Mouse (Mus musculus) left cerebral cortex, postnatal 36 days (tissue): Measurements from ENCODE around the gene Ipmk. TPM values are rescaled to one million over a fixed set of nuclear protein-coding genes. Genes with fewer than 3 reads are reported as not detected.

Experiments used
- DNase-seq, 2 experiments: peaks; one replicate each; pipeline ENCODE4 v3.0.0; 2021 to 2022; ENCODE audit warnings: low spot score in 2 of 2, mixed read lengths in 1 of 2
- intact Hi-C: fragments of 180-260 bp; cut with DNase I; formaldehyde crosslinking; loops from one replicate; pipeline ENCODE4 v1.15.1; 2025
- total RNA-seq, 2 experiments: library from RNA; stranded (reverse); gene quantifications; 2 replicates each; pipeline ENCODE4 v1.2.3; 2021

Gene Ipmk
- total RNA-seq: 10 to 100 TPM; 29.7 to 30.3 TPM

DNA sequence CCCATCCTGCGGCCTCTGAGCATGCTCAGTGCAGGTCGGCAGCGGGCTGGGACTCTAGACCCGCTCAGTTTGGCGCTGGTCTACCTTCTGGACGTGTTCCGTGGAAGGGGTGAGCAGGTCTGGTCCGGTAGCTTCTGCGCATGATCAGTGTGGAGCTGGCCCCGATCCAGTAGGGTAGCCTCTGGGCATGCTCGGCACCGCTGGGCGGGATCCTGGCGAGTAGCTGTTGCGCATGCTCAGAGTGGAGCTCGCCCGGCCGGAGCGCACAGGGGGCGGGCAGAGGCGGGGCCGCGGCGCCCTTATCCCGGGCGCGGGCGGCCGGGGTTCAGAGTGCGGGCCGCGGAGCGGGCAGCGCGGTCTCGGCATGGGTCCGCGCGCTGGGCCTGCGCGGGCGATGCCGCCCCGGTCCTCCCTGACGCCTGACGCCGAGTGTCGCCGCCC, at the start of gene Ipmk:
Gene Ipmk (plus strand): TSS at position 255 of the 441 bp plus-strand sequence.
- intact Hi-C loops: no loop called here
- DNase-seq: peak; percentile 99

DNA sequence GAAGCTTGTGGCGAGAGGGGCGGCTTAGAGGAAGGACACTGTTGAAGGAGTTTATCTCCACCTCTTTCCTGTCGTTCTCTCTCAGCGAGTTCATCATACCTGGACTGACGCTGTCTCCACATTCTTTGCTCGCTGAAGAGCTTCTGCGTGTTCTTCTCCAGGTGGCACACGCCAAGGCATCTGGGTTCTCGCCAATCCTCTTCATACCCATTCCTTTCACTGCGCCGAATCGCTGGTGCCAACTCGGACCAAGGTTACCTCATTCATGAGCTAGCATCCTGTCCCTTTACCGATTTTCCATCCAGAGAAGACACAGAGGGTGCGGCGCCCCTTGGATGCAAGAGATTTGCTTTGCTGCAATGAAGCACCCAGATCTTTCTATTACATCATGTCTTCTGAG, 47.4 kb upstream of the Ipmk start:
- no peak for DNase-seq
- intact Hi-C loops: loop anchor here (5.0 kb wide), 1 partner anchor 63 kb away; the partner anchor contains the start of gene Tfam

DNA sequence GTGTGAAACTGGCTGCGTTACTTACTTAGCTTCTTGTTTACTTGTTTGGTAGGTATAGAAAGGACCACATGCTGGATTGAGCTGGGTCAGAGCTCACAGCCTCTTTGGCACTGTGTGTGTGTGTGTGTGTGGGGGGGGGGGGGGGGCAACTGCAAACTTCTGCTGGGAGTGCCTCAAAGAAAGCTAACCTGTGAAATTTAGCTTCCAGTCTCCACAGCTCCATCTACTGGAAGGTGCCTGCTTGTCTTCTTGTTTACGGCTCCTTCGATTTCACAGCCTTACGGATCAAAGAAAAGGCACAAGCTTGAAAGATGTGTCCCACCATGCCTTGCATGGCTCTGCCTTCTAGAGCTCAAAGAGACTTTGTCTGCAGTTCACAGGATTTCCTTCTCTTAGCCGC, 45.1 kb upstream of the Ipmk start:
- DNase-seq: no peak
- intact Hi-C loops: loop anchor here (5.0 kb wide), 1 partner anchor 65 kb away; the partner anchor contains the start of gene Tfam

DNA sequence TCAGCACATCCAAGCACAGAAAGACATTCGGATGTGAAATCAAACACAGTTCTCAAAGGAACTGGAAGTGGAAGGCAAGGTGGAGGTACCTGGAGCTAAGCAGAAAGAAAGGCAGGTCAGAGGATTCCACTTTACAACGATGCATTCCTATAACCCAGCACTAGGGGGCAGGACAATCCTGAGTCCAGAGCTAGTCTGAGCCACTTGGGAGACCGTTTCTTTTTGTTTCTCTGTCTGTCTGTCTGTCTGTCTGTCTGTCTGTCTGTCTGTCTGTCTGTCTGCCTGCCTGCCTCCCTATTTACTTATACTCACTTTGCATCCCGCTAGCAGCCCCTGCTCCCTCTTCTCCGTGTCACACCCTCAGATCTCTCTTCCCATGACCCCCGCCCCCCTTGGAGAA, 41.4 kb upstream of the Ipmk start:
- peak in 1 of 2 experiments; percentile 36 for DNase-seq
- intact Hi-C loops: no loop called here

DNA sequence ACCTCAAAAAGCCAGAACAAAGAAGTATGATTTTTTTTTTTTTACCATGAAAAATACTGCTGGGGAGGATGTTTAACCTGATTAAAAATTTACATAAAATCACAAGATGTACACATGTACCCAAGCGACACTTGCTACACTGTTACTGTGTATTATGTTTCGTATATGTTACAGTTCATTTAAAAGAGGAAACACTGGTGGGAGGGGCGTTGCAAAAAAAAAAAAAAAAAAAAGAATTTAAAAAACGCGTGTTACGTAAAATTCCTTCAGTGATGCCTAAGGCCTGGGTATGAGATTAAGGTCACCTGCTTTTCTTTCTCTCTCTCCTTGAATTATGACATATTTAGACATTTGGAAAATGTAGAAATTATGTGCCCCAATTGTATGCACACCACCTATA, 40.8 kb upstream of the Ipmk start:
- intact Hi-C loops: no loop called here
- DNase-seq: no peak

DNA sequence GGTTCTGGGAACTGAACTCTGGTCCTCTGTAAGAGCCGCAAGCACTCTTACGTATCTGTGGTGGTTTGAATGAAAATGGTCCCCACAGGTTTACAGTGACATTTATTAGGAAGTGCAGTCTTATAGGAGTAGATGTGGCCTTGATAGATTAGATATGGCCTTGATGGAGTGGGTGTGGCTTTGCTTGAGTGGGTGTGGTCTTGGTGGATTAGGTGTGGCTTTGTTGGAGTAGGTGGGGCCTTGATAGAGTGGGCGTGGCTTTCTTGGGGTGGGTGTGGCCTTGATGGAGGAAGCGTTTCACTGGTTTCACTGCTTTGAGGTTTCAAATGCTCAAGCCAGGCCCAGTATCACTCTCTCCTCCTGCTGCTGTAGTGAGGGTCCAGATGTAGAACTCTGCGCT, 39.4 kb upstream of the Ipmk start:
- no peak for DNase-seq
- intact Hi-C loops: no loop called here

DNA sequence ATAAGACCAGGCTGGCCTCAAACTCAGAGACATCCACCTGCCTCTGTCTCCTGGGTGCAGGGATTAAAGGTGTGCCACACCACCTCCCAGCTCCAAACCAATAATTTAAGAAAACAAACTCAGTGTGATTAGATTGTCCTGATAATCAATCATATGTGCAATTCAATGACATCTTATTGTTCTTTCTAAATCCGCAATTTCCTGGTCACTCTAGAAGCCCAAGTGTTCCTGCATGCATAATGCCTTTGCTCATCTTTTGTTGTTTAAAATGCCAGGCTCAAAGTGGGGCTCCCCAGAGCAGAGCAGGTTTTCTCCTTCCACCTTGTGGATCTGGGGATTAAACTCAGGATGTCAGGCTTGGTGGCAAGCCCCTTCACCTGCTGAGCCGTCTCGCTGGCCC, 37.3 kb upstream of the Ipmk start:
- DNase-seq: no peak
- intact Hi-C loops: no loop called here

DNA sequence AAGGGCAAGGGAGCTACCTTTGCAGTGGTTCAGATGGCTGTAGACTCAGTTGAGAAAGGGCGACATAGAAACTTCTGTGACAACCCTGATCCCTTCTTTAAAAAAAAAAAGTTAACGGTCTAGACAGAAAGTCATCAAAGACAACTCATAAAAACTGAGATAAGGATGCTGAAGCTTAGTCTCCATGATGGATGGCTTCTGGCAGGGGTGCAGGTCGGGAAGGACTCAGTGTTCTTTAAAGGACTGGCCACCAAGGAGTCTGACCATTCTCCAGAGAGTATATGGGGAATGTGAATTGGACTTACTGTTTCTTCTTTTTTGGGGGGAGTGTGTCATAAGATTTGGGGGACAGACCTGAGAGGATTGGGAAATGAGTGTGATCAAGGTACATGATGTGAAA, 33.0 kb upstream of the Ipmk start:
- intact Hi-C loops: no loop called here
- no peak for DNase-seq

DNA sequence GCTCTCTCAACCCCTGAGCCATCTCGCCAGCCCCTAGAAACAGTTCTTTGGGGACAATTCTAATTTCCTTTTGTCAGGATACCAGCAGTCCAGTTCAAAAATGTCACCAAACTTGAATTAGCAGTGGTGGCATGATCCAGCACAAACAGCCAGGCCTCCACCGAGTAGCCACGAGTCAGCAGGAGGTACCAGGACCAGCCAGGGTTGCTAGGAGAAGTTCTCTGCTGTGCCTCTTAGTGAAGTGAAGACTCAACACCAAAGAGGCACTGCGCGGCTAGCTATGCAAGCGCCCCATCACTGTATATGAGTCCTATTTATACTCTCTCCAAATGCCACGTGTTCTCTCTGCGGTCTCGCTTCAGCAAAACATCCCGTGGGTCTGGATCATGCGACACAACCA, 31.5 kb upstream of the Ipmk start:
- intact Hi-C loops: no loop called here

DNA sequence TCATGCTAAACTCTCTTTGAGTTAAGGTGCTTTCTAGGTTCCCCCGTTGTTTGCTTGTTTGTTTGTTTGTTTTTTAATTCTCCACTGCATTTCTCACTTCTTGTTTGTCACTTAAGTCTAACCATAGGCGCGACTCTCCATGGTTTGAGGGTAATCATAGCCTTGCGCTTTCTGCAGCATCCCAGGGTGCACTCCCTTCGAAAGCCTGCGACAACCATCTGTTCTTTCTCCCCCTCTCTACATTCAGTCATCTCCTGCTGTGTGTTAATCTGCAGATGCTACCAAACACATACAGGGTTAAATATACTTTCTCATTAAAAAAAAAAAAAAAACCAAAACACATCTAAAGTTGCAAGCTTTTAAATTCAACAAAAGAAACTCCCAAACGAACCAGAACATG, 31.1 kb upstream of the Ipmk start:
- intact Hi-C loops: no loop called here
- DNase-seq: no peak

More for the DNA sequence above, 31.5 kb upstream of the Ipmk start:
- DNase-seq: no peak

DNA sequence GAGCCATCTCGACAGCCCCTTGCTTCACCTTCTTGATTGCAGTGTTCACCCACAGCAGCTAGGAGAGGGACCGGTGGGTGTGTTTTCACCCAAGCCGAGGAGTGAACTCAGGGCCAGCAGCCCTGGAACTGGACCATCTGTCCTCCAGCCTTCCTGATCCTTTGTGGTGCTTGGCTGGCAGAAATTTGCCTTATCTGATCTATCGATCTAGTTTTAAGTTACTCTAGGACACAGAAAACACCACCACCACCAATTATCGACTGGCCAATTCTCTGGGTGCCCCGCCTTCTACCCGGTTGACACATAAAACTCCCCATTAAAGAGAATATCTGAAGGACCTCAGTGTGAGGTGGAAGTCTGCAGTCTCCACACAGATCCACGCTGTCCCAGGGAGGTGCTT, 23.9 kb upstream of the Ipmk start:
- intact Hi-C loops: no loop called here
- no peak for DNase-seq

DNA sequence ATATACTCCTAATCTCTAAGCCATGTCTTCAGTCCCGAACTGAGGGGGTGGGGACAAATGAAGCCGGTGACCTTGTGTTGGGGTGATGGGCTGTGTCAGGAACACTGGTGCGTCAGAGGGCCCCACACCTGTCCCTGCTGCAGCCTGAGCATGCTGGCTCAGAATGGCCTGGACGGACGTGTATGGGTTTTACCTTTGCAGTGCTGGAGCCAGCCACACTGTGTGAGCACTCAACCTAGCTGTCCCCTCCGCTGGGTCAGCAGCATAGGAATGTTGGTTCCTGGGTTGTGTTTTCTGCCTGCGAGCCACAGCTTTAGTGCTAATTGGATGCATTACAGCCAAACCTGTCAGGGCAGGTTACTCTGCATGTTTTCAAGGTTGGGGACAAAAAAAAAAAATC, 21.4 kb upstream of the Ipmk start:
- no peak for DNase-seq
- intact Hi-C loops: loop anchor here (2.0 kb wide), 1 partner anchor 75 kb away; no protein-coding TSS in a partner anchor

DNA sequence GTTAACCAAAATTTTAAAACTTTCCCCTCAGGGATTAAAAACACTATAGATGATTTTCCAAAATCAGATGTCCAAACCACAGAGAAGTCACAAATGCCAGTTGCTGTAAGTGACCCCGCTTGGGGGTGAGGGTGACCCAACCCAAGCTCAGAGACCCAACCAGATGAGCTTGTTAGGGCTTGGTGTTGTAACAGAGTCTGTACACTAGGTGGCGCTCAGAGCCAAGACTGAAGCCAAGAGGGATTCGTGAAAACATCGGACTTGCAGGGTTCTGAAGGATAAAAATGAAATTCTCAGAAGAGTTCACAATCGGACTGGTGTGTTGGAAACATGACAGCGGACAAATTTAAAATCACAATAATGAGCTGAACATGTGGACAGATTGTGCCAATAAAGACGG, 20.8 kb upstream of the Ipmk start:
- intact Hi-C loops: loop anchor here (2.0 kb wide), 1 partner anchor 74 kb away; no protein-coding TSS in a partner anchor
- DNase-seq: peak; percentile 52 to 68

DNA sequence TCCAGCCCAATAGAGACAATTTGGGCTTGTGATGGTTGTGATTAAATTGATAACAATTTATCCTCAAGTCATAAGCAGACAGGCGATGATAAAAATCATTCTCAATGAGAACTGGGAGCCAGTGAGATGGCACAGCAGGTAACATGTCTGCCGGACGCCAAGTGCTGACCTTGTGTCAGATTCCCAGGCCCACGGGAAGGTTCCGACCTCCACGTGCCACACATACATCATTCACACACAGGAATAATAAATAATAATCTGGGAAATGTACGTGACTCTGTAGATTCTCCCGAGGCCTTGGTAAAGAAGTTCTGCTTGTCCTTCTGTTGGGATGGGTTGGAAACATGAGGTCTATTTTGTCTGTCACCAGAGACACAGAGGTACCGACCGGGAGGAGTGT, 20.2 kb upstream of the Ipmk start:
- no peak for DNase-seq
- intact Hi-C loops: loop anchor here (2.0 kb wide), 1 partner anchor 73 kb away; no protein-coding TSS in a partner anchor

DNA sequence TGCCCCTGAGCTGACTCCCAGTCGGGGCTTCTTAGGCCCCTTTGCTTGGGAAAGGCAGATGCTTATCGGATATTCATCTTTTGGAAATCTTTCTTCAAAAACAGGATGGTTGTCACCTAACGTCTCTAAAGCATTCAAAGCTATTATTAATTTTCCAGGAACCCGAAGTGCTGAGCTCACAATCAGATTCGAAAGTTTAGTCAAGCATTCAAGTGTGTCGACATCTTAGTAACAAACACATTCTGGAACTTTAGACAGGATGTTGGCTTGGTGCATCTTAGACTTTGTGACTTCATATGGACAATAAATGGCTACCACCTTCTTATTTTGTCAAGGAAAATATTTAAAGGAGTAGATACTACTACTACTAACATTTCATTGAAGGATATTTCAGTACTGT, 19.2 kb upstream of the Ipmk start:
- no peak for DNase-seq
- intact Hi-C loops: no loop called here

DNA sequence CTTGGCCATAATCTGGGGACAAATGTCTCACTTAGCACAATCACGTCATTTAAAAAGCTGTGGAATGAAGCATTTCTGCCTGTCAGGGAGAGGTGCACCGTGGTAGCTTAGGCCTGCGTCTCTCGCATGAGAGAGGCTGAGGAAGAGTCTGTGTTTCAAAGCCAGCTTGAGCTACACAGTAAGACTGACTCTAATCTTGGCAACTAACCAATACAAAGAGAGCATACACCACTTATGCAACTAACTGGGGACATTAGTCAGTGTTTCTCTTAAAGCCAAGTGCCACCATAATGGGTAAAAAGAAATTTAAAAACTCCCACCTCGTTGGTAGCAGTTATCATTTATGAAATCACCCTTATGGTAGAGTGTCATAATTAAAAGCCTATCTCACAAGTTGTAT, 18.7 kb upstream of the Ipmk start:
- DNase-seq: no peak
- intact Hi-C loops: no loop called here

DNA sequence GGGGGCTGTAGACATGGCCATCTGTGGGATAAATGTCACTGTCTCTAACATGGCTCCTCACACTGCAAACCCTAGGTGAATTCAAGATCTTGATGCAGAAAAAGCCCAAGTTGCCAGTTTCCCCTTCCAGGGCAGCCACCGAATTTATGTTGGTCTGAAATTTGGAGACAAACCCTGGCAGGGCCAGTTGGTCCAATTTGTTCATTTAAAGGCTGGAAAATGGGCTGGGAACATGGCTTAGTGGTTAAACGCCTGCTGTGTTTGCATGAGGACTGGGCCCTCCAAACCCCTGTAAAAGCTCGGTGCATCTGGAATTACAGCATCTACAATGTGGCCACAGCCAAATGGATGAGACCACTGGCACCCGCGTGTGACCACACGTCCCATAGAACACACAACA, 18.3 kb upstream of the Ipmk start:
- intact Hi-C loops: no loop called here
- DNase-seq: no peak

DNA sequence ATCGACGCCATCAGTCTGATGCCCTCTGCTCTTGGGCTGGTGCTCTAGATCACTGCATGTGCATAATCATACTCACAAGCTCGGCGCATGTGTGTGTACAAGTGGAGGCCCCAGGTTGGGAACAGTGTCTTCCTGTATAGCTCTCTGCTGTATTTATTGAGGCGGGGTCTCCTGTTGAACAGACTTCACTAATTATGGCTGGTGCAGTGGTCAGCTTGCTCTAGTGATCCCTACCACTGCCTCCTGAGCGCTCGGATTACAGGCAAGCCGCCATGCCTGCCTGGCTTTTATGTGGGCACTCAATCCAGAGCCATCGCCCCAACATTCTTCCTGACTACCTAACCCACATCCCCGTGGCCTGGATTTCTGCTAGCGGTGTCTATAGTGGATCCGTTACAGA, 17.5 kb upstream of the Ipmk start:
- DNase-seq: no peak
- intact Hi-C loops: no loop called here

DNA sequence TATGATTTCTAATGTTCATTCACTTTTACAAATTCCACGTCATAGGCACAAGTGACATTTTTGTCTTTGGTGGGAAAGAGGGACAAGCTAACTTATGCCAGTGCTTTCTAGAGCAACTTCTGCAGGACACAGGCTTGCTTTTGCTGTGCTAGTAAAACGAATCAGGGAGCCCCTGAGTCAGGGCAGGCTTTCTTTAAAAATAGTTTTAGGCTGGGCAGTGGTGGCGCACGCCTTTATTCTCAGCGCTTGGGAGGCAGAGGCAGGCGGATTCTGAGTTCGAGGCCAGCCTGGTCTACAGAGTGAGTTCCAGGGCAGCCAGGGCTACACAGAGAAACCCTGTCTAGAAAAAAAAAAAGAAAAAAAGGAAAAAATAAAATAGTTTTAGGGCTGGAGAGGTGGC, 15.7 kb upstream of the Ipmk start:
- no peak for DNase-seq
- intact Hi-C loops: no loop called here

DNA sequence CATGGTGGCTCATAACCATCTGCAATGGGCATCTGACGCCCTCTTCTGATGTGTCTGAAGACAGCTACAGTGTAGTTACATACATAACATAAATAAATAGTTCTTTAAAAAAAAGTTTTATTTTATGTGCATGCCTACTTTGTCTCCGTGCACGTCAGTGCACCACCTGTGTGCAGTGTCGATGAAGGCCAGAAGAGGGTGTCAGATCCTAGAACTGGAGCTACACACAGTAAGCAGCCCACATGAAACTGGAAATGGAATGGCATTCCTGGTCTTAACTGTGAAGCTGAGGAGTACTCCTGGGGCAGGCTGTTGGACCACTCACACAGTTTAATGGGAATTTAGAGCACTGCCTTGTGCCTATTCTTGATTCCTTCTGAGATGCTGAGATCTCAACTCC, 15.2 kb upstream of the Ipmk start:
- no peak for DNase-seq

DNA sequence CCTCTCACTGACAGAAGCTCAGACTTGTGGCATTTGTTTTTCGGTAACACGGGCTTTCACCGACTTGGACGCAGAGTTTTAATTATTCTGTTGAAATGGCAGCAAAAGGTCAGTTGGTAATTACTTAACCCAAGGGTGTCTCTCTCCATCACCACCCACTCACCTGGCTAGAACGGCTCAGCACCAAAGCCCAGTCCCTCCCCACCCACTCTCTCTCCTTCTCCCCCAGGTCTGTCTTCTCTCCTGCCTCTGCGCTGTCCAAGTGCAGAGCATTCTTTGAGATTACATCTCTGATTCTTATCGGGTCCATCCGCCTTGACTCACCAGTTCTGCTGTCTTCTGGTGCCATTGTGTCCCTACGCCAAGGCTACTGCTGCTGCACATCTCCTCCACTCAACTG, 14.7 kb upstream of the Ipmk start:
- intact Hi-C loops: no loop called here
- DNase-seq: no peak

More for the DNA sequence above, 15.2 kb upstream of the Ipmk start:
- intact Hi-C loops: no loop called here

DNA sequence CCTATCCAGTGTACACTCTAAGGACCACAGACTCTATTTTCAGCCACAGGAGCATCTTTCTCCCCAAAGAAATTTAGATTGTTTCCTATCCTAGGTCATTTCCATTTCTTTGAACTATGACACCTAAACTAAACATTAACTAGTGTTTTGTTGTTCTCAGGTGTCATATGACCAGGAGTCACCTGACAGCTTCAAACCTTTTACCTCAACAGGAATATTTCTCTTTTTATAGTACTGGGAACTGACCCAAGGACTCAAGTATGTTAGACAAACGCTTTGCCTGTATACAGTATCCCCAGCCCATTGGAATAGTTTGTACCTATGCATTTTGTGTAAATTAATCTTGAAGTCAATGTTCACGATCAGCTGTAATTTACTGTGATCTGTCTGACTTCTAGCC, 9.8 kb upstream of the Ipmk start:
- no peak for DNase-seq
- intact Hi-C loops: no loop called here
